Mouse (Mus musculus) liver, embryonic 13.5 days (tissue): ENCODE data around the gene Ganc. TPM values are rescaled to one million over a fixed set of nuclear protein-coding genes. Genes with fewer than 3 reads are reported as not detected.

Experiments used
- ATAC-seq: fragments of 200-750 bp; cut with Nextera tagmentation; 2 replicates; pipeline ENCODE4 v1.8.0; 2017; ENCODE audit warnings: low read depth, mild to moderate bottlenecking, moderate number of reproducible peaks, moderate library complexity
- DNase-seq: peaks from one replicate; pipeline ENCODE4 v3.0.0; 2022
- H3K27ac ChIP-seq: fragments of 300-500 bp; sonication (generic); 2 replicates; pipeline ENCODE4 v1.5.1; 2015; ENCODE audit warnings: moderate library complexity, mild to moderate bottlenecking, inconsistent platforms
- H3K27me3 ChIP-seq: fragments of 300-500 bp; sonication (generic); 2 replicates; pipeline ENCODE4 v1.6.1; 2015; ENCODE audit warnings: mild to moderate bottlenecking, inconsistent platforms
- H3K36me3 ChIP-seq: fragments of 300-500 bp; sonication (generic); 2 replicates; pipeline ENCODE4 v1.6.1; 2015; ENCODE audit warnings: mild to moderate bottlenecking, inconsistent platforms
- H3K4me1 ChIP-seq: fragments of 300-500 bp; sonication (generic); replicated peaks from 2 replicates; pipeline ENCODE4 v1.6.1; 2015; ENCODE audit warnings: inconsistent platforms
- H3K4me2 ChIP-seq: fragments of 300-500 bp; sonication (generic); 2 replicates; pipeline ENCODE4 v1.6.1; 2015; ENCODE audit warnings: inconsistent platforms, mild to moderate bottlenecking, moderate library complexity
- H3K4me3 ChIP-seq: fragments of 300-500 bp; sonication (generic); replicated peaks from 2 replicates; pipeline ENCODE4 v1.5.1; 2015; ENCODE audit warnings: mild to moderate bottlenecking, inconsistent platforms
- H3K9ac ChIP-seq: fragments of 300-500 bp; sonication (generic); 2 replicates; pipeline ENCODE4 v1.6.1; 2015; ENCODE audit warnings: mild to moderate bottlenecking, inconsistent platforms
- H3K9me3 ChIP-seq: fragments of 300-500 bp; sonication (generic); replicated peaks from 2 replicates; pipeline ENCODE4 v1.6.1; 2016; ENCODE audit warnings: inconsistent platforms
- WGBS: fragments of 180-500 bp; shearing (Covaris S2); methylation state at CpG from one replicate; pipeline ENCODE4 v1.1.7; 2015; ENCODE audit not compliant: insufficient replicate concordance; 5-methylcytosine and 5-hydroxymethylcytosine counted together
- polyA plus RNA-seq: library from polyadenylated mRNA; unstranded; fragments of >200 nt; fragmentation: Nextera tagmentation; extraction: Ambion mirVana; gene quantifications from 2 replicates; pipeline ENCODE4 v1.2.1, GENCODE M21; 2015

Ganc gene
- polyA plus RNA-seq, 1 experiment from 2014 or later: 5.5 TPM

GRCm38 (mm10) chr2:120476277-120477087 lies 72.8 kb downstream of the Ganc start:
- Histone ChIP-seq H3K9me3 (no peaks in the 10 kb centered on the region), H3K27me3 (no peaks in the 10 kb centered on the region), H3K9ac (no peak overlapping the region), H3K36me3 (no peaks in the 10 kb centered on the region), H3K4me1 (no peaks in the 10 kb centered on the region), H3K27ac (no peak overlapping the region), H3K4me3 (no peak overlapping the region), H3K4me2 (no peak overlapping the region)
- no peak for ATAC-seq
- 72% methylated on average over 13 of the region's 13 CpGs for WGBS
- DNase-seq: no peak

- Histone ChIP-seq H3K27ac (no peak overlapping the region), H3K27me3 (no peaks in the 10 kb centered on the region), H3K9me3 (no peaks in the 10 kb centered on the region), H3K9ac (no peak overlapping the region), H3K4me1 (no peaks in the 10 kb centered on the region), H3K36me3 (no peaks in the 10 kb centered on the region), H3K4me2 (no peak overlapping the region), H3K4me3 (no peak overlapping the region)
- 32% methylated on average over 3 of the region's 3 CpGs for WGBS
- ATAC-seq (peak; percentile 45; the same call in 1 of the 2 replicates), DNase-seq (peak; percentile 52)
These were observed 74.9 kb downstream of the Ganc start for GRCm38 (mm10) chr2:120478600-120478999.

GRCm38 (mm10) chr2:120481921-120482320 lies 78.2 kb downstream of the Ganc start:
- H3K27me3 ChIP-seq: no peaks in the 10 kb centered on the region
- no peaks in the 10 kb centered on the region for H3K4me1 ChIP-seq
- H3K36me3 ChIP-seq: no peaks in the 10 kb centered on the region
- DNase-seq: no peak
- no peak overlapping the region for H3K9ac ChIP-seq
- no peak overlapping the region for H3K4me3 ChIP-seq
- H3K9me3 ChIP-seq: no peaks in the 10 kb centered on the region
- 56% methylated on average over 8 of the region's 8 CpGs for WGBS
- no peak for ATAC-seq
- no peak overlapping the region for H3K27ac ChIP-seq
- no peak overlapping the region for H3K4me2 ChIP-seq

DNA sequence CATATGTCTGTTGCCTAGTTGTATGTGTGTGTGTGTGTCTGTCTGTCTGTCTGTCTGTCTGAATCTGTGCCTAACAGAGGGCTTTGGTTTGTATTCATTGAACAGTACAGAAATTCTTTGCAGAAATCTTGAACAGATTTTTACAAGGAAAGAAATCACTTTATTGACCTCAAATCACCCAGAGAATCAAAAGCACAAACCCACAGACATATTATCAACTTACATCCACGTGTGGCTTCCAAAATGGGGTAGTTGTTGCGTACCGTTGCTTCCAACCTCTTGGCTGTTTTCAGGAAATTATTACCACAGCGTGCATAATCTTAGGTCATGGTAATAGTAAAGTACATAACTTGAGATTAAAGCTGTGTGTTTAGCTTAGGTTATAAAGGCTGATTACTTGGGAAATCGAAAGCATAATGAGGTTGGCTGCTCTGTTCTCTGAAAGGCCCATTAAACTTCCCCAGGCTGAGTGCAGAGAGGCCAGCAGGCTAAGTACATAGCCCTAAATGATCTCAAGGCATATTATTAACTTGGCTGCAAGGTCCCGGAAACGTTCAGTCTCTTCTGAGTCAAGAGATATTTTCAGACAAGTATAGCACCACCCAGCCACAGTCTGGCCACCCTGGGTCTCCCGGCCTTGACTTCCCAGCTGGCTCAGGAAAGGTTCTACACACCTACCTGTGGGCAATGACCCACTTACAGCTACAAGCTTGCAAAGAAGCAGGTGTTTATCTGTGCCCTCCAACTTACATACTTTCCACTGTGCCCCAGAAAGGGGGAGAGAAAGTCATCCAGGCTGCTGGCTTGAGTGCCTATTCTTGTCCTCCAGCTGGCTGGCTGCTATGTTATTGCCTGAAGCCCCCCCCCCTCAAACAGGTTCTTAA lies 79.1 kb downstream of the Ganc start:
- WGBS: 45% methylated on average over 8 of the region's 8 CpGs
- DNase-seq (no peak), ATAC-seq (no peak)
- H3K9ac ChIP-seq: no peak overlapping the region
- H3K27me3 ChIP-seq: no peaks in the 10 kb centered on the region
- no peaks in the 10 kb centered on the region for H3K4me1 ChIP-seq
- no peaks in the 10 kb centered on the region for H3K9me3 ChIP-seq
- no peak overlapping the region for H3K27ac ChIP-seq
- H3K4me2 ChIP-seq: no peak overlapping the region
- H3K36me3 ChIP-seq: no peaks in the 10 kb centered on the region
- H3K4me3 ChIP-seq: no peak overlapping the region

DNA sequence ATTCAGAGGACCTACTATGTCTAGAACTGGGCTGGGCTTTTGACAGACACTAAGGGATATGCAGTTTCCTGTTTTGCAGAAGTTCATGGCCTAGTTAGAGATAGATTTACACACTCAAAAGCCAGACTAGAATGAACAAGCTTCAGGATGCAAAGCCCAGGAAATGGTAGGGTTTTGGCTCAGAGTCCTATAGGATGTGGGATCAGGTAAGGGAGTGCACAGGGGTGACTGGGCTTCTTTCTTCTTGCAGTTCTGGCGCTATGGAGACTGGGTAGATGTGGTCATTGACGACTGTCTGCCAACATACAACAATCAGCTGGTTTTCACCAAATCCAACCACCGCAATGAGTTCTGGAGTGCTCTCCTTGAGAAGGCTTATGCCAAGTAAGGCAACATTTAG lies 80.5 kb downstream of the Ganc start:
- 77% methylated on average over 3 of the region's 3 CpGs for WGBS

DNA sequence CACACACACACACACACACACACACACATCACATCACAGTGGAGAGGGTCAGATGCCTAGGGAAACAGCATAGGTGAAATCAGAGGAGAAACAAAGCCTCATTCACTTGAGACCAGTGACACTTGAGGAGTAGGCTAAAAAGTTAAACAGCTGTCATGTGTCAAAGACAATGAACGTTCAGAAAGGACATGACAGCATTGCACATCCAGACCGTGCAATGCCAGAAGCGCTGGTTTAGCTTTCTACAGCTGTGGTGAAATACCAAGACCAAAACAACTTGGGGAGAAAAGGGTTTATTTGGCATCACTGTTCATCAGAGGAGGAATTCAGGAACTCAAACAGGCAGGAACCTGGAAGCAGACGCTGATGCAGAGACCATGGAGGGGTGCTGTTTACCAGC lies 89.6 kb downstream of the Ganc start:
- Histone ChIP-seq H3K27ac (no peak overlapping the region), H3K36me3 (no peaks in the 10 kb centered on the region), H3K9me3 (no peaks in the 10 kb centered on the region), H3K4me1 (no peaks in the 10 kb centered on the region), H3K4me2 (no peak overlapping the region), H3K4me3 (no peak overlapping the region), H3K27me3 (no peaks in the 10 kb centered on the region), H3K9ac (no peak overlapping the region)
- WGBS: 56% methylated on average over 4 of the region's 4 CpGs
- no peak for ATAC-seq
- DNase-seq: no peak

More for the DNA sequence above, 80.5 kb downstream of the Ganc start:
- no peak for DNase-seq
- no peaks in the 10 kb centered on the region for H3K27me3 ChIP-seq
- no peak overlapping the region for H3K27ac ChIP-seq
- H3K9me3 ChIP-seq: no peaks in the 10 kb centered on the region
- H3K36me3 ChIP-seq: no peaks in the 10 kb centered on the region
- no peak overlapping the region for H3K4me3 ChIP-seq
- no peak overlapping the region for H3K4me2 ChIP-seq
- ATAC-seq: no peak
- no peak overlapping the region for H3K9ac ChIP-seq
- H3K4me1 ChIP-seq: no peaks in the 10 kb centered on the region

DNA sequence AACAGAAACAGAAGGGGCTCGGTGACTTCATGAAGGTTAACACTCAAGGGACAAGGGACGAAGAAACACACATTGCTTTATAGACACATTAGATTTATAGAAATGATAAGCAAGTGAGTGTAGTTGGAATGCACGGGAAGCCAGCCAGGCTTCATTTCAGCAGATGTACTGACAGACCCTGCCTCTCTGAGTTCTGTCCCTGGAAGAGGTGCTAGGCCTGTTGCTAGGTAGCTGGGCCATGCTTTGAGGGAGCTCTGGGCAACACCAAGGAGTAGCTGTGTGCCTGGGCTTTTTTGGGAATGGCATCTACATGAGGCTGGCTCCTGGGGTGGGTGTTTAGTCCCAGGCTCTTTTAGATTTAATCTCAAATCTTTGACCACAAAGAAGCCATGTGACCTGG lies 92.8 kb downstream of the Ganc start:
- DNase-seq: no peak
- no peak overlapping the region for H3K4me2 ChIP-seq
- H3K27me3 ChIP-seq: no peaks in the 10 kb centered on the region
- H3K9ac ChIP-seq: no peak overlapping the region
- H3K27ac ChIP-seq: no peak overlapping the region
- ATAC-seq: no peak
- no peaks in the 10 kb centered on the region for H3K9me3 ChIP-seq
- 64% methylated on average over 3 of the region's 3 CpGs for WGBS
- H3K36me3 ChIP-seq: no peaks in the 10 kb centered on the region
- no peak overlapping the region for H3K4me3 ChIP-seq
- peaks cover 20% of the 10 kb centered on the region for H3K4me1 ChIP-seq

GRCm38 (mm10) chr2:120499971-120500471 lies 96.3 kb downstream of the Ganc start:
- Histone ChIP-seq H3K9me3 (no peaks in the 10 kb centered on the region), H3K4me2 (0 out of 2 replicates have a peak overlapping the region, but pooled peaks have one; percentile 14), H3K4me3 (no peak overlapping the region), H3K4me1 (peaks cover 30% of the 10 kb centered on the region), H3K27me3 (no peaks in the 10 kb centered on the region), H3K27ac (peak overlapping the region; percentile 45), H3K36me3 (no peaks in the 10 kb centered on the region), H3K9ac (no peak overlapping the region)
- DNase-seq (peak; percentile 6), ATAC-seq (peak; percentile 74)
- WGBS: 12% methylated on average over 6 of the region's 6 CpGs

DNA sequence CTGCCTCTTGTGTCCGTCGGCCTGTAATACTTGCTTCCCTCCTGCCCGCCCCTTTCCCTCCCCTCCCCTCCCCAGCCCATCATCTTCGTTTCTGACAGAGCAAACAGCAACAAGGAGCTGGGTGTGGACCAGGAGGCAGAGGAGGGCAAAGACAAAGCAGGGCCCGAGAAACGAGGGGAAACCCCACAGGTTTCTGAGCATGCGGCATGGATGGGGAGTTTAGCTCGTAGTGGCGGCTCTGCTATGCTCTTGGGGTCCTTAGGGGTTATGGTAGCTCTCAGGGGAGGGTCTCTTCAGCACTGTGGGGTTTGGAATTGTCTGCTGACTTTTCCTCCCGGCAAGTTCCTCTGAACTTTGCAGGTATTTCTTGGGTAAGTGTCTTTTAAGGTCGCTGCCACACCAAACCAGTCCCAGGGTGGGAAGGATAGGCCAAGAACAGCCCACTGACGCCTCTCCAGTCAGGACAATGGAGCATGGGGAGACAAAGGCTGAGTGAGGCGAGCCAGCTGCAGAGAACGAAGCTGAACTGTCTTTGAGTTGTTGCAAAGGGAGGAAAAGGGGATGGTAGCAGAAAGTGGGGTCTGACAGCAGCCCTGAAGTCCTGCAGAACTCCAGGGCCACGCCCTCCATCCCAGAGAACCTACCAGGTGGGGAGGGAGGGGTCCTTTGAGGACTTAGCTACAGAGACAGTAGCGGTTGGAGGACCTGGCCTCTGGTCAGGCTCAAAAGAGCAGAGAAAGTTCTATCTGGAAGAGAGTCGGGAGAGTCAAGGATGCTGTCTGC lies 97.6 kb downstream of the Ganc start:
- WGBS: 38% methylated on average over 17 of the region's 17 CpGs
- peaks cover 11% of the 10 kb centered on the region for H3K36me3 ChIP-seq
- H3K4me3 ChIP-seq: no peak overlapping the region
- no peak overlapping the region for H3K4me2 ChIP-seq
- H3K9me3 ChIP-seq: no peaks in the 10 kb centered on the region
- no peak for DNase-seq
- 0 out of 2 replicates have a peak overlapping the region, but pooled peaks have one; percentile 45 for H3K27ac ChIP-seq
- H3K4me1 ChIP-seq: peaks cover 30% of the 10 kb centered on the region
- H3K9ac ChIP-seq: no peak overlapping the region
- H3K27me3 ChIP-seq: no peaks in the 10 kb centered on the region
- ATAC-seq: no peak

DNA sequence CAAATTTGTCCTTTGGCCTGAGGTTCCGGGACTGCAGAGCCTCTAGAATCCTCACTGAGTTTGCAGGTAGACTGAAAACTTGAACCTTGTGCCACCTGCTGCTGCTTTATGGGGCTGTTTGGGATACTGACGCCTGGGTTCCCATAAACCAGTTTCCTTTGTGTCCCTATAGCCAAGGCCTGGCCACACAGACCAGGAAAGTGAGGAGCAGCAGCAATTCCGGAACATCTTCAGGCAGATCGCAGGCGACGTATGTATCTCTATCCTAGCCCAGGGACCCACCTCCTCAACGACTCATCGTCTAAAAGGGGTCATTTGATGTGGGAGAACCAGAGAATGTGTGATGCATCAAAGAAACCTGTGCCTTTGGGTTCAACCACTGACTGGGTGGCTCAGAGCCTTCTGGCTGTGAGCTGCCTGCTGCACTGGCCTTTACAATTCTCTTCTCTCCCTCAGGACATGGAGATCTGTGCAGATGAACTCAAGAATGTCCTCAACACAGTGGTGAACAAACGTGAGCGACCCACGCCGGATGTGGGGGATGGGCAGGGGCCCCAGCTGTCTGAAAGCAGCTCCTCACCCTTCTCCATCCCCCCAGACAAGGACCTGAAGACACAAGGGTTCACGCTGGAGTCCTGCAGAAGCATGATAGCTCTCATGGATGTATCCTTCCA lies 98.4 kb downstream of the Ganc start:
- H3K4me1 ChIP-seq: peaks cover 30% of the 10 kb centered on the region
- DNase-seq (no peak), ATAC-seq (no peak)
- H3K27ac ChIP-seq: no peak overlapping the region
- WGBS: 48% methylated on average over 13 of the region's 13 CpGs
- peaks cover 13% of the 10 kb centered on the region for H3K36me3 ChIP-seq
- no peaks in the 10 kb centered on the region for H3K27me3 ChIP-seq
- no peak overlapping the region for H3K9ac ChIP-seq
- no peak overlapping the region for H3K4me3 ChIP-seq
- no peaks in the 10 kb centered on the region for H3K9me3 ChIP-seq
- no peak overlapping the region for H3K4me2 ChIP-seq
